Mouse (Mus musculus): ENCODE data around the gene Pacs1. TPM values are rescaled to one million over a fixed set of nuclear protein-coding genes. Genes with fewer than 3 reads are reported as not detected.

Gene Pacs1
- polyA plus RNA-seq (2012; ENCODE audit: insufficient read depth, insufficient read length, low replicate concordance, missing spikeins): not detected in 2 replicates

GRCm38 (mm10) chr19:5272801-5273733, at the start of gene Pacs1:
TSS of gene Pacs1 (minus strand) at chr19:5273119.
- TF ChIP-seq CTCF (IDR thresholded peaks at IDR 0.05; ENCODE audit: insufficient read depth, low read depth, low read length): no peak
- peak; percentile 52; the same call in 1 of the 2 replicates for TF ChIP-seq POLR2A (IDR thresholded peaks at IDR 0.05; ENCODE audit: insufficient read depth, low read depth, low read length)
- Histone ChIP-seq H3K27ac (ENCODE audit: insufficient read depth, low read depth, low read length) (peak within 1 kb of the TSS; percentile 75), H3K4me3 (ENCODE audit: insufficient read depth, low read depth, low read length) (peak within 1 kb of the TSS; percentile 75), H3K4me1 (ENCODE audit: control insufficient read depth, insufficient read depth, low read length) (peaks cover 8% of the 10 kb centered on the region)
- WGBS: under 1% methylated on average over 81 of the region's 97 CpGs

GRCm38 (mm10) chr19:5313189-5313588, 40.3 kb upstream of the Pacs1 start:
- no peak overlapping the region for H3K4me3 ChIP-seq (ENCODE audit: insufficient read depth, low read depth, low read length)
- 92% methylated on average over 8 of the region's 8 CpGs for WGBS
- TF ChIP-seq POLR2A (IDR thresholded peaks at IDR 0.05; ENCODE audit: insufficient read depth, low read depth, low read length): no peak
- TF ChIP-seq CTCF (IDR thresholded peaks at IDR 0.05; ENCODE audit: insufficient read depth, low read depth, low read length): no peak
- peaks cover 5% of the 10 kb centered on the region for H3K4me1 ChIP-seq (ENCODE audit: control insufficient read depth, insufficient read depth, low read length)
- no peak overlapping the region for H3K27ac ChIP-seq (ENCODE audit: insufficient read depth, low read depth, low read length)

GRCm38 (mm10) chr19:5309025-5309424, 36.1 kb upstream of the Pacs1 start:
- Histone ChIP-seq H3K4me1 (ENCODE audit: control insufficient read depth, insufficient read depth, low read length) (peaks cover 10% of the 10 kb centered on the region), H3K27ac (ENCODE audit: insufficient read depth, low read depth, low read length) (no peak overlapping the region), H3K4me3 (ENCODE audit: insufficient read depth, low read depth, low read length) (no peak overlapping the region)
- no peak for TF ChIP-seq CTCF (IDR thresholded peaks at IDR 0.05; ENCODE audit: insufficient read depth, low read depth, low read length)
- no peak for TF ChIP-seq POLR2A (IDR thresholded peaks at IDR 0.05; ENCODE audit: insufficient read depth, low read depth, low read length)
- 80% methylated on average over 7 of the region's 7 CpGs for WGBS

GRCm38 (mm10) chr19:5306968-5307734, 34.2 kb upstream of the Pacs1 start:
- WGBS: 61% methylated on average over 98 of the region's 98 CpGs
- H3K4me1 ChIP-seq (ENCODE audit: control insufficient read depth, insufficient read depth, low read length): peaks cover 13% of the 10 kb centered on the region
- no peak overlapping the region for H3K4me3 ChIP-seq (ENCODE audit: insufficient read depth, low read depth, low read length)
- no peak overlapping the region for H3K27ac ChIP-seq (ENCODE audit: insufficient read depth, low read depth, low read length)
- TF ChIP-seq CTCF (IDR thresholded peaks at IDR 0.05; ENCODE audit: insufficient read depth, low read depth, low read length): no peak
- TF ChIP-seq POLR2A (IDR thresholded peaks at IDR 0.05; ENCODE audit: insufficient read depth, low read depth, low read length): no peak

GRCm38 (mm10) chr19:5306279-5306678, 33.4 kb upstream of the Pacs1 start:
- TF ChIP-seq POLR2A (IDR thresholded peaks at IDR 0.05; ENCODE audit: insufficient read depth, low read depth, low read length) (no peak), CTCF (IDR thresholded peaks at IDR 0.05; ENCODE audit: insufficient read depth, low read depth, low read length) (no peak)
- Histone ChIP-seq H3K4me3 (ENCODE audit: insufficient read depth, low read depth, low read length) (no peak overlapping the region), H3K4me1 (ENCODE audit: control insufficient read depth, insufficient read depth, low read length) (peaks cover 13% of the 10 kb centered on the region; the same call in 1 of the 2 replicates), H3K27ac (ENCODE audit: insufficient read depth, low read depth, low read length) (no peak overlapping the region)
- 80% methylated on average over 6 of the region's 6 CpGs for WGBS

GRCm38 (mm10) chr19:5302455-5302854, 29.5 kb upstream of the Pacs1 start:
- Histone ChIP-seq H3K27ac (ENCODE audit: insufficient read depth, low read depth, low read length) (no peak overlapping the region), H3K4me3 (ENCODE audit: insufficient read depth, low read depth, low read length) (no peak overlapping the region), H3K4me1 (ENCODE audit: control insufficient read depth, insufficient read depth, low read length) (peaks cover 19% of the 10 kb centered on the region)
- TF ChIP-seq POLR2A (IDR thresholded peaks at IDR 0.05; ENCODE audit: insufficient read depth, low read depth, low read length): no peak
- no peak for TF ChIP-seq CTCF (IDR thresholded peaks at IDR 0.05; ENCODE audit: insufficient read depth, low read depth, low read length)
- WGBS: 23% methylated on average over 4 of the region's 4 CpGs

- TF ChIP-seq CTCF (IDR thresholded peaks at IDR 0.05; ENCODE audit: insufficient read depth, low read depth, low read length) (no peak), POLR2A (IDR thresholded peaks at IDR 0.05; ENCODE audit: insufficient read depth, low read depth, low read length) (no peak)
- Histone ChIP-seq H3K27ac (ENCODE audit: insufficient read depth, low read depth, low read length) (no peak overlapping the region), H3K4me1 (ENCODE audit: control insufficient read depth, insufficient read depth, low read length) (peaks cover 19% of the 10 kb centered on the region), H3K4me3 (ENCODE audit: insufficient read depth, low read depth, low read length) (no peak overlapping the region)
- 82% methylated on average over 6 of the region's 6 CpGs for WGBS
Measured at GRCm38 (mm10) chr19:5300588-5300987, 27.7 kb upstream of the Pacs1 start.

GRCm38 (mm10) chr19:5297903-5298800, 25.2 kb upstream of the Pacs1 start, which contains the start of gene Gal3st3:
TSS of gene Gal3st3 (plus strand) at chr19:5298331.
- Histone ChIP-seq H3K4me1 (ENCODE audit: control insufficient read depth, insufficient read depth, low read length) (peaks cover 19% of the 10 kb centered on the region), H3K4me3 (ENCODE audit: insufficient read depth, low read depth, low read length) (peak within 1 kb of the TSS; percentile 76), H3K27ac (ENCODE audit: insufficient read depth, low read depth, low read length) (peak within 1 kb of the TSS; percentile 86)
- 5% methylated on average over 32 of the region's 32 CpGs for WGBS
- TF ChIP-seq POLR2A (IDR thresholded peaks at IDR 0.05; ENCODE audit: insufficient read depth, low read depth, low read length) (0 out of 2 replicates have a peak, but pooled peaks have one; percentile 15), CTCF (IDR thresholded peaks at IDR 0.05; ENCODE audit: insufficient read depth, low read depth, low read length) (no peak)
